Mouse (Mus musculus) MEL (cell line): ENCODE measurements at regions not wholly inside any gene's neighbourhood (a gene's known extent, or its start where the extent isn't known, plus 50 kb on each side); places are given as distances from the start of the nearest gene placed in this dataset.

Source experiments
- DNase-seq: peaks from one replicate; pipeline ENCODE4 v3.0.0; 2011; ENCODE audit warnings: low read depth, low spot score
- H3K27ac ChIP-seq: 2 replicates; pipeline ENCODE4 v1.5.1; 2012; ENCODE audit warnings: low read depth, mild to moderate bottlenecking, control low read depth, low read length, moderate library complexity; ENCODE audit not compliant: control insufficient read depth
- H3K27me3 ChIP-seq, 2 experiments: fragments of 150-350 bp in 1 of 2; sonication (generic) in 1 of 2; 2 replicates each; pipeline ENCODE4 v1.6.1; 2012; ENCODE audit warnings: low read length in 2 of 2, mild to moderate bottlenecking in 2 of 2, improper control_type of control experiment in 1 of 2, moderate library complexity in 1 of 2; ENCODE audit not compliant: insufficient read depth in 2 of 2, control insufficient read depth in 1 of 2
- H3K36me3 ChIP-seq, 2 experiments: 2 replicates each; pipeline ENCODE4 v1.6.1; 2012 to 2014; ENCODE audit warnings: low read length in 2 of 2, improper control_type of control experiment in 1 of 2, inconsistent platforms in 1 of 2, mild to moderate bottlenecking in 1 of 2; ENCODE audit not compliant: insufficient read depth in 2 of 2, control insufficient read depth in 1 of 2
- H3K4me1 ChIP-seq, 2 experiments: fragments of 150-350 bp in 1 of 2; sonication (generic) in 1 of 2; 2 replicates each; pipeline ENCODE4 v1.6.1; 2012; ENCODE audit warnings: low read length in 2 of 2, improper control_type of control experiment in 1 of 2, mild to moderate bottlenecking in 1 of 2; ENCODE audit not compliant: insufficient read depth in 2 of 2, control insufficient read depth in 1 of 2
- H3K4me3 ChIP-seq, 2 experiments: fragments of 150-350 bp in 1 of 2; sonication (generic) in 1 of 2; 2 replicates each; pipeline ENCODE4 v1.5.1; 2012; ENCODE audit warnings: low read depth in 2 of 2, low read length in 2 of 2, mild to moderate bottlenecking in 2 of 2, moderate library complexity in 2 of 2, control low read depth in 1 of 2, improper control_type of control experiment in 1 of 2; ENCODE audit not compliant: control insufficient read depth in 1 of 2, insufficient read depth in 1 of 2
- H3K79me2 ChIP-seq: 2 replicates; pipeline ENCODE4 v1.6.1; 2012; ENCODE audit warnings: mild to moderate bottlenecking, low read length, moderate library complexity; ENCODE audit not compliant: control insufficient read depth, poor library complexity, insufficient read depth
- H3K9ac ChIP-seq: 2 replicates; pipeline ENCODE4 v1.6.1; 2012; ENCODE audit warnings: low read depth, mild to moderate bottlenecking, control low read depth, low read length, moderate library complexity; ENCODE audit not compliant: control insufficient read depth, poor library complexity, severe bottlenecking
- H3K9me3 ChIP-seq: fragments of 150-350 bp; sonication (generic); replicated peaks from 2 replicates; pipeline ENCODE4 v1.6.1; 2012; ENCODE audit warnings: mild to moderate bottlenecking, low read length, improper control_type of control experiment, moderate library complexity; ENCODE audit not compliant: insufficient read depth
- BHLHE40 ChIP-seq: IDR thresholded peaks from 2 replicates; pipeline ENCODE4 v1.6.1; 2012; ENCODE audit warnings: low read depth, mild to moderate bottlenecking, inconsistent platforms, low read length, improper control_type of control experiment, borderline replicate concordance
- CTCF ChIP-seq, 3 experiments: IDR thresholded peaks in 2 of 3; conservative IDR thresholded peaks in 1 of 3; 2 replicates each; pipeline ENCODE4 v1.5.1; 2011 to 2012; ENCODE audit warnings: low read length in 3 of 3, low read depth in 2 of 3, mild to moderate bottlenecking in 2 of 3, improper control_type of control experiment in 1 of 3, inconsistent platforms in 1 of 3, mixed read lengths in 1 of 3, moderate library complexity in 1 of 3; ENCODE audit not compliant: control insufficient read depth in 1 of 3, insufficient read depth in 1 of 3, poor library complexity in 1 of 3, severe bottlenecking in 1 of 3
- EP300 ChIP-seq, 2 experiments: IDR thresholded peaks; 2 replicates each; pipeline ENCODE4 v1.6.1; 2011; ENCODE audit warnings: improper control_type of control experiment in 2 of 2, low read length in 2 of 2, low read depth in 1 of 2, mild to moderate bottlenecking in 1 of 2
- ETS1 ChIP-seq: IDR thresholded peaks from 2 replicates; pipeline ENCODE4 v1.6.1; 2012; ENCODE audit warnings: low read depth, mild to moderate bottlenecking, inconsistent platforms, low read length, improper control_type of control experiment, moderate library complexity
- GATA1 ChIP-seq: IDR thresholded peaks from 2 replicates; pipeline ENCODE4 v1.6.1; 2011; ENCODE audit warnings: low read depth, low read length, improper control_type of control experiment
- JUND ChIP-seq: IDR thresholded peaks from 2 replicates; pipeline ENCODE4 v1.6.1; 2011; ENCODE audit warnings: low read depth, mild to moderate bottlenecking, improper control_type of control experiment, low read length
- MAFK ChIP-seq: IDR thresholded peaks from 2 replicates; pipeline ENCODE4 v1.6.1; 2011; ENCODE audit warnings: low read depth, mild to moderate bottlenecking, low read length, improper control_type of control experiment, borderline replicate concordance
- MAX ChIP-seq: IDR thresholded peaks from 2 replicates; pipeline ENCODE4 v1.6.1; 2011; ENCODE audit warnings: low read length, improper control_type of control experiment
- MEF2A ChIP-seq: IDR thresholded peaks from 2 replicates; pipeline ENCODE4 v1.6.1; 2014; ENCODE audit warnings: low read depth, mild to moderate bottlenecking, inconsistent platforms, low read length, improper control_type of control experiment; ENCODE audit not compliant: poor library complexity, insufficient replicate concordance, severe bottlenecking; ENCODE audit errors: extremely low read depth
- MXI1 ChIP-seq: IDR thresholded peaks from 2 replicates; pipeline ENCODE4 v1.6.1; 2011; ENCODE audit warnings: mild to moderate bottlenecking, low read depth, low read length, improper control_type of control experiment
- MYB ChIP-seq: IDR thresholded peaks from 2 replicates; pipeline ENCODE4 v1.6.1; 2011; ENCODE audit warnings: mild to moderate bottlenecking, low read depth, low read length, improper control_type of control experiment
- NELFE ChIP-seq: IDR thresholded peaks from 2 replicates; pipeline ENCODE4 v1.6.1; 2011; ENCODE audit warnings: low read depth, low read length, improper control_type of control experiment
- POLR2A ChIP-seq, 2 experiments: IDR thresholded peaks; 2 replicates each; pipeline ENCODE4 v1.6.1; 2011 to 2012; ENCODE audit warnings: low read length in 2 of 2, mild to moderate bottlenecking in 2 of 2, control low read depth in 1 of 2, improper control_type of control experiment in 1 of 2, low read depth in 1 of 2, moderate library complexity in 1 of 2; ENCODE audit not compliant: control insufficient read depth in 1 of 2, insufficient read depth in 1 of 2, poor library complexity in 1 of 2
- POLR2AphosphoS5 ChIP-seq: IDR thresholded peaks from 2 replicates; pipeline ENCODE4 v1.6.1; 2012; ENCODE audit warnings: low read depth, borderline replicate concordance, mild to moderate bottlenecking, inconsistent platforms, low read length, moderate library complexity, mixed read lengths
- RAD21 ChIP-seq: IDR thresholded peaks from 2 replicates; pipeline ENCODE4 v1.6.1; 2011; ENCODE audit warnings: mild to moderate bottlenecking, low read depth, low read length, improper control_type of control experiment
- RCOR1 ChIP-seq: IDR thresholded peaks from 2 replicates; pipeline ENCODE4 v1.6.1; 2012; ENCODE audit warnings: low read depth, mild to moderate bottlenecking, inconsistent platforms, low read length, improper control_type of control experiment
- SMC3 ChIP-seq: IDR thresholded peaks from 2 replicates; pipeline ENCODE4 v1.6.1; 2011; ENCODE audit warnings: low read depth, low read length, improper control_type of control experiment
- TAL1 ChIP-seq: IDR thresholded peaks from 2 replicates; pipeline ENCODE4 v1.6.1; 2012; ENCODE audit warnings: mild to moderate bottlenecking, inconsistent platforms, low read length, moderate library complexity, mixed read lengths
- TCF12 ChIP-seq: IDR thresholded peaks from 2 replicates; pipeline ENCODE4 v1.6.1; 2014; ENCODE audit warnings: low read depth, mild to moderate bottlenecking, inconsistent platforms, low read length, improper control_type of control experiment, moderate library complexity
- USF1 ChIP-seq: IDR thresholded peaks from 2 replicates; pipeline ENCODE4 v1.6.1; 2014; ENCODE audit warnings: low read depth, mild to moderate bottlenecking, inconsistent platforms, low read length, improper control_type of control experiment, moderate library complexity
- ZC3H11A ChIP-seq: IDR thresholded peaks from 2 replicates; pipeline ENCODE4 v1.6.1; 2012; ENCODE audit warnings: low read depth, mild to moderate bottlenecking, inconsistent platforms, low read length, improper control_type of control experiment
- ZKSCAN1 ChIP-seq: IDR thresholded peaks from 2 replicates; pipeline ENCODE4 v1.6.1; 2012; ENCODE audit warnings: low read depth, mild to moderate bottlenecking, inconsistent platforms, low read length, improper control_type of control experiment, moderate library complexity

GRCm38 (mm10) chr13:70178073-70178491, 375.9 kb downstream of the Med10 start:
- Histone ChIP-seq H3K79me2 (no peaks in the 10 kb centered on the region), H3K4me1 (no peaks in the 10 kb centered on the region), H3K36me3 (no peaks in the 10 kb centered on the region), H3K27me3 (peaks cover 0 to 2% of the 10 kb centered on the region in 2 experiments; a peak in 1 of 4 replicates), H3K9me3 (no peaks in the 10 kb centered on the region), H3K4me3 (no peak overlapping the region), H3K9ac (no peak overlapping the region), H3K27ac (no peak overlapping the region)
- no peak for DNase-seq
- no peak for TF ChIP-seq MYB
- no peak for TF ChIP-seq TAL1
- TF ChIP-seq TCF12: no peak
- TF ChIP-seq ZKSCAN1: no peak
- no peak for TF ChIP-seq EP300 (IDR thresholded peaks at IDR 0.05; ENCODE audit: low read depth in 1 of 2, low read length in 2 of 2)
- TF ChIP-seq MAFK: no peak
- TF ChIP-seq ZC3H11A: no peak
- TF ChIP-seq MXI1: no peak

DNA sequence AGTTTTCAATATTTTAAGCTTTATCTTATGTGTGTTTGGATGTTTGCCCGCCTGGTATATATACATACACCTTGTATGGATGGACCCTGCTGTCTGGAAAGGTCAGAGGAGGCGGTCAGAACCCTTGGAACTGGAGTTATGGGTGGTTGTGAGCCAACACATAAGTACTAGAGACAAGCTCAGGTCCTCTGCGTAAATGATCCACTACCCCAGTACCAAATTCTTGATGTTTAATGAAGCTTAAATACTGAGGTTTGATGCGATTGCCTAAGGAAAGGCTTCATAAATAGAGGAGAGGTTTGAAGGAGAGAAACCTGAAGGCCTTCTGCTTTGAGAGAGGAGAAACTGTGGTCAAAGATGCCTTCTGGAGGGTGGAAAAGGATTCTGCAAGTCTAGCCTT, 388.8 kb downstream of the Med10 start:
- Histone ChIP-seq H3K27ac (no peak overlapping the region), H3K4me3 (no peak overlapping the region), H3K79me2 (no peaks in the 10 kb centered on the region), H3K4me1 (no peaks in the 10 kb centered on the region)
- no peak for TF ChIP-seq USF1
- TF ChIP-seq GATA1: no peak
- TF ChIP-seq MEF2A: no peak
- TF ChIP-seq, all 39 proteins: peak for 0
- Histone ChIP-seq H3K9me3 (no peaks in the 10 kb centered on the region), H3K36me3 (no peaks in the 10 kb centered on the region), H3K9ac (no peak overlapping the region), H3K27me3 (no peaks in the 10 kb centered on the region)
- no peak for DNase-seq

GRCm38 (mm10) chr13:70192101-70193025, 390.2 kb downstream of the Med10 start:
- Histone ChIP-seq H3K9me3 (no peaks in the 10 kb centered on the region), H3K36me3 (peaks cover 0 to 8% of the 10 kb centered on the region in 2 experiments; a peak in 2 of 4 replicates), H3K9ac (no peak overlapping the region), H3K79me2 (no peaks in the 10 kb centered on the region), H3K27ac (no peak overlapping the region), H3K27me3 (no peaks in the 10 kb centered on the region), H3K4me3 (no peak overlapping the region), H3K4me1 (no peaks in the 10 kb centered on the region; a peak in 1 of 4 replicates)
- TF ChIP-seq BHLHE40: no peak
- TF ChIP-seq RCOR1: no peak
- TF ChIP-seq SMC3: 0 out of 2 replicates have a peak, but pooled peaks have one; percentile 21
- TF ChIP-seq MEF2A: no peak
- TF ChIP-seq ZC3H11A: peak; percentile 15; the same call in 1 of the 2 replicates
- no peak for TF ChIP-seq JUND
- peak; percentile 28 to 43 (median 29); a peak in 3 of 6 replicates for TF ChIP-seq CTCF (IDR thresholded peaks at IDR 0.05 in 2 of 3, conservative IDR thresholded peaks at IDR 0.05 in 1 of 3; ENCODE audit: control insufficient read depth in 1 of 3, insufficient read depth in 1 of 3, low read depth in 2 of 3, low read length in 3 of 3, poor library complexity in 1 of 3, severe bottlenecking in 1 of 3)
- no peak for TF ChIP-seq POLR2A (IDR thresholded peaks at IDR 0.05; ENCODE audit: control insufficient read depth in 1 of 2, insufficient read depth in 1 of 2, low read depth in 1 of 2, low read length in 2 of 2, poor library complexity in 1 of 2)
- TF ChIP-seq NELFE: no peak
- no peak for TF ChIP-seq EP300 (IDR thresholded peaks at IDR 0.05; ENCODE audit: low read depth in 1 of 2, low read length in 2 of 2)
- TF ChIP-seq TAL1: no peak
- TF ChIP-seq MAX: no peak
- TF ChIP-seq RAD21: no peak
- no peak for TF ChIP-seq POLR2AphosphoS5
- TF ChIP-seq USF1: no peak
- no peak for TF ChIP-seq ETS1
- DNase-seq: no peak
